Mouse (Mus musculus) brain, embryonic 14.5 days (tissue): ENCODE results near the gene Hoxb5.

Experiments used
- CTCF ChIP-seq: fragments of 200-500 bp; IDR thresholded peaks from 2 replicates; pipeline ENCODE4 v1.5.1; 2012; ENCODE audit warnings: inconsistent platforms, mild to moderate bottlenecking, moderate library complexity, borderline replicate concordance; ENCODE audit not compliant: insufficient read depth, insufficient read length; ENCODE audit errors: extremely low read depth
- POLR2A ChIP-seq: fragments of 200-500 bp; IDR thresholded peaks from 2 replicates; pipeline ENCODE4 v1.6.1; 2012; ENCODE audit warnings: mild to moderate bottlenecking, inconsistent platforms, borderline replicate concordance; ENCODE audit not compliant: poor library complexity, insufficient read depth, insufficient read length, severe bottlenecking; ENCODE audit errors: extremely low read depth

DNA sequence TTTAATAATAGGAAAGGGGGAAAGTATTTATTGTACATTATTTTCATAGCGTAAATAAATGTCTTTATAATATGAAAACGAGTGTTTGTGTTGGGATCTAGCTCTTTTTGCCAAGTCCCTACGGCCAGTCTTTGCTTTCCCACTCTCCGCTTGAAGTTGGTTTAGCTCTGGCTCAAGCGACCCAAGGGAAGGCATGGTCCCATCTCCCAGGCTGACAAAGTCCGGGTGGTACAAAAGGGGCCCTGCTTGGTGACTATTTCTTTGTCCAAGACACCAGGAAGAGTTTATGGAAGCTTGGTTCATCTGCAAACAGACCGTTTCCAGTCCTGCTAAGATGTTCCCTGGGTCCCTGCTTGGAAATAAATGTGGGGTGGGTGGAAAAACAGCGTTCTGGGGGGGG lies 50.8 kb downstream of the Hoxb5 start:
- TF ChIP-seq CTCF (no peak), POLR2A (no peak)
